Mouse (Mus musculus): ENCODE measurements around the gene Traf1. TPM values are rescaled to one million over a fixed set of nuclear protein-coding genes. Genes with fewer than 3 reads are reported as not detected.

Gene Traf1
- polyA plus RNA-seq, 1 experiment: 1.8 TPM

- no peak overlapping the region for H3ac ChIP-seq (ENCODE audit: control insufficient read depth, insufficient read length, low read depth)
- no peaks in the 10 kb centered on the region for H3K36me3 ChIP-seq (ENCODE audit: control insufficient read depth, insufficient read depth)
- TF ChIP-seq CEBPB (IDR thresholded peaks at IDR 0.05; ENCODE audit: low read depth): no peak
- no peak for TF ChIP-seq USF1 (IDR thresholded peaks at IDR 0.05; ENCODE audit: low read depth)
- no peak for TF ChIP-seq MAX (IDR thresholded peaks at IDR 0.05)
- TF ChIP-seq MYOG (IDR thresholded peaks at IDR 0.05; ENCODE audit: control insufficient read depth, extremely low read depth, insufficient read length): no peak
- TF ChIP-seq FOSL1 (IDR thresholded peaks at IDR 0.05; ENCODE audit: insufficient read depth, low read length, poor library complexity, severe bottlenecking): no peak
- no peak for TF ChIP-seq CTCF (IDR thresholded peaks at IDR 0.05; ENCODE audit: control insufficient read depth, insufficient read depth, insufficient read length)
- no peak for TF ChIP-seq MYOD1 (IDR thresholded peaks at IDR 0.05; ENCODE audit: control insufficient read depth, insufficient read length, low read depth)
- H3K4me3 ChIP-seq (ENCODE audit: insufficient read depth, poor library complexity, severe bottlenecking): no peak overlapping the region
- H3K79me2 ChIP-seq (ENCODE audit: control insufficient read depth, insufficient read depth): no peaks in the 10 kb centered on the region
- no peaks in the 10 kb centered on the region for H3K79me3 ChIP-seq (ENCODE audit: low read depth)
- H3K27me3 ChIP-seq (ENCODE audit: control insufficient read depth, insufficient read depth, insufficient read length): peaks cover 46% of the 10 kb centered on the region
These were observed 30.4 kb upstream of the Traf1 start for GRCm38 (mm10) chr2:34991966-34992365.

DNA sequence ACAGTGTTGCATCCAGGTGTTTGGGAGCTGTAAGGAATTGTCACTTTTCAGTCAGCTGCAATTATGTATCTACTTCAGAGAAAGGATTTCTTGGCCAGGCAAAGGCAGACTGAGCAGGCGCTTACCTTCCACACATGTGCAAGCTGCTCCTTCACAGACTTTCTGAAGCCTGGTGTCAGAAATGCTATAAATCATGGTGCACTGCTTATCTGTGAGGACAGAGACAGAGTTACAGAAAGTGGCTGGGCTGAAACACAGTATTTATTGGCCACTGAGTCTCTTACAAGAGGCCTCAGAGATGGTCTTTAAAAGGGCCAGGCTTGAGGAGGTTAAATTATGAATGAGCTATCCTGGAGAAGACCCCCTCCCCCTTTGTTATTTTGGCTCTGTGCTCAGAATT lies 28.2 kb upstream of the Traf1 start:
- Histone ChIP-seq H3K4me3 (ENCODE audit: insufficient read depth, poor library complexity, severe bottlenecking) (no peak overlapping the region), H3K27me3 (ENCODE audit: control insufficient read depth, insufficient read depth, insufficient read length) (peaks cover 52% of the 10 kb centered on the region), H3K79me2 (ENCODE audit: control insufficient read depth, insufficient read depth) (no peaks in the 10 kb centered on the region), H3ac (ENCODE audit: control insufficient read depth, insufficient read length, low read depth) (no peak overlapping the region), H3K36me3 (ENCODE audit: control insufficient read depth, insufficient read depth) (no peaks in the 10 kb centered on the region), H3K79me3 (ENCODE audit: low read depth) (no peaks in the 10 kb centered on the region)
- no peak for TF ChIP-seq FOSL1 (IDR thresholded peaks at IDR 0.05; ENCODE audit: insufficient read depth, low read length, poor library complexity, severe bottlenecking)

DNA sequence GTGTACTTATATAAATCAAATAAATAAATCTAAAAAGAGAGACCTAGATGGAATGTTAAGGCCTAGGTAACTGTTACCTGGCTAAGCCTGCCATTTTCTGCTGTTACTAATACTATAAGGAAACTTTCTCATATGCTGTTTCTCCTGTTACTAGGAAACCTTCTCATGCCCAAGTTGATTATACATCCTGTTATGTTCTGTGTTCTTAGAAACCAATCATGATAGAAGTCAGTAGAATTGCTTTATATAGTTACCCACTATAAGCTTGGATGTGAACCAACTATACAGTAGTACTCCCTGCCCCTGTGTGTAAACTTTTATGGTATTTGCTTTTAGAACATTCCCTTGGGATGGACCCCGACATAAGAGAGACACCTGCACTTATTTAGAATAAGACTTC lies 26.0 kb upstream of the Traf1 start:
- Histone ChIP-seq H3K79me2 (ENCODE audit: control insufficient read depth, insufficient read depth) (no peaks in the 10 kb centered on the region), H3K36me3 (ENCODE audit: control insufficient read depth, insufficient read depth) (no peaks in the 10 kb centered on the region), H3K79me3 (ENCODE audit: low read depth) (no peaks in the 10 kb centered on the region), H3K4me3 (ENCODE audit: insufficient read depth, poor library complexity, severe bottlenecking) (no peak overlapping the region), H3ac (ENCODE audit: control insufficient read depth, insufficient read length, low read depth) (no peak overlapping the region), H3K27me3 (ENCODE audit: control insufficient read depth, insufficient read depth, insufficient read length) (peaks cover 43% of the 10 kb centered on the region)
- TF ChIP-seq CTCF (IDR thresholded peaks at IDR 0.05; ENCODE audit: control insufficient read depth, insufficient read depth, insufficient read length) (no peak), USF1 (IDR thresholded peaks at IDR 0.05; ENCODE audit: low read depth) (no peak), MYOD1 (IDR thresholded peaks at IDR 0.05; ENCODE audit: control insufficient read depth, insufficient read length, low read depth) (no peak), CEBPB (IDR thresholded peaks at IDR 0.05; ENCODE audit: low read depth) (no peak), MAX (IDR thresholded peaks at IDR 0.05) (no peak), FOSL1 (IDR thresholded peaks at IDR 0.05; ENCODE audit: insufficient read depth, low read length, poor library complexity, severe bottlenecking) (no peak), MYOG (IDR thresholded peaks at IDR 0.05; ENCODE audit: control insufficient read depth, extremely low read depth, insufficient read length) (no peak)

- H3K36me3 ChIP-seq (ENCODE audit: control insufficient read depth, insufficient read depth): no peaks in the 10 kb centered on the region
- H3ac ChIP-seq (ENCODE audit: control insufficient read depth, insufficient read length, low read depth): no peak overlapping the region
- no peaks in the 10 kb centered on the region for H3K79me2 ChIP-seq (ENCODE audit: control insufficient read depth, insufficient read depth)
- no peaks in the 10 kb centered on the region for H3K79me3 ChIP-seq (ENCODE audit: low read depth)
- no peak overlapping the region for H3K4me3 ChIP-seq (ENCODE audit: insufficient read depth, poor library complexity, severe bottlenecking)
- TF ChIP-seq MYOG (IDR thresholded peaks at IDR 0.05; ENCODE audit: control insufficient read depth, extremely low read depth, insufficient read length): no peak
- no peak for TF ChIP-seq MAX (IDR thresholded peaks at IDR 0.05)
- TF ChIP-seq CTCF (IDR thresholded peaks at IDR 0.05; ENCODE audit: control insufficient read depth, insufficient read depth, insufficient read length): no peak
- no peak for TF ChIP-seq MYOD1 (IDR thresholded peaks at IDR 0.05; ENCODE audit: control insufficient read depth, insufficient read length, low read depth)
- no peak for TF ChIP-seq CEBPB (IDR thresholded peaks at IDR 0.05; ENCODE audit: low read depth)
- TF ChIP-seq USF1 (IDR thresholded peaks at IDR 0.05; ENCODE audit: low read depth): no peak
- H3K27me3 ChIP-seq (ENCODE audit: control insufficient read depth, insufficient read depth, insufficient read length): peaks cover 46% of the 10 kb centered on the region
These were observed 23.3 kb upstream of the Traf1 start for GRCm38 (mm10) chr2:34984885-34985284.

GRCm38 (mm10) chr2:34982906-34983698 lies 21.5 kb upstream of the Traf1 start:
- no peak overlapping the region for H3ac ChIP-seq (ENCODE audit: control insufficient read depth, insufficient read length, low read depth)
- no peaks in the 10 kb centered on the region for H3K79me2 ChIP-seq (ENCODE audit: control insufficient read depth, insufficient read depth)
- no peaks in the 10 kb centered on the region for H3K36me3 ChIP-seq (ENCODE audit: control insufficient read depth, insufficient read depth)
- no peaks in the 10 kb centered on the region for H3K79me3 ChIP-seq (ENCODE audit: low read depth)
- no peak overlapping the region for H3K4me3 ChIP-seq (ENCODE audit: insufficient read depth, poor library complexity, severe bottlenecking)
- TF ChIP-seq MAX (IDR thresholded peaks at IDR 0.05) (no peak), CTCF (IDR thresholded peaks at IDR 0.05; ENCODE audit: control insufficient read depth, insufficient read depth, insufficient read length) (no peak), MYOG (IDR thresholded peaks at IDR 0.05; ENCODE audit: control insufficient read depth, extremely low read depth, insufficient read length) (no peak), CEBPB (IDR thresholded peaks at IDR 0.05; ENCODE audit: low read depth) (no peak), USF1 (IDR thresholded peaks at IDR 0.05; ENCODE audit: low read depth) (no peak), FOSL1 (IDR thresholded peaks at IDR 0.05; ENCODE audit: insufficient read depth, low read length, poor library complexity, severe bottlenecking) (no peak), MYOD1 (IDR thresholded peaks at IDR 0.05; ENCODE audit: control insufficient read depth, insufficient read length, low read depth) (no peak)
- H3K27me3 ChIP-seq (ENCODE audit: control insufficient read depth, insufficient read depth, insufficient read length): peaks cover 36% of the 10 kb centered on the region

Data from C2C12 (cell line).